Mouse (Mus musculus): ENCODE measurements around the gene Hspbap1. TPM values are rescaled to one million over a fixed set of nuclear protein-coding genes. Genes with fewer than 3 reads are reported as not detected.

The Hspbap1 gene
- polyA plus RNA-seq, 1 experiment from 2014 or later: 21.9 TPM

- H3K36me3 ChIP-seq: no peaks in the 10 kb centered on the region
These were observed 11.5 kb downstream of the Hspbap1 start for GRCm38 (mm10) chr16:35781651-35782050.

GRCm38 (mm10) chr16:35782451-35783206 is 12.5 kb downstream of the Hspbap1 start:
- no peaks in the 10 kb centered on the region for H3K27me3 ChIP-seq
- no peak overlapping the region for H3K4me2 ChIP-seq (replicated peaks)
- H3K27ac ChIP-seq: no peak overlapping the region
- H3K9me3 ChIP-seq: no peaks in the 10 kb centered on the region
- no peak overlapping the region for H3K4me3 ChIP-seq (replicated peaks)
- H3K9ac ChIP-seq (replicated peaks): no peak overlapping the region
- 0 out of 2 replicates have a peak, but pooled peaks cover 2% of the 10 kb centered on the region for H3K36me3 ChIP-seq
- 86% methylated on average over 13 of the region's 13 CpGs for WGBS
- H3K4me1 ChIP-seq (replicated peaks): peaks cover 9% of the 10 kb centered on the region
- no peak for ATAC-seq

More at GRCm38 (mm10) chr16:35781651-35782050, 11.5 kb downstream of the Hspbap1 start:
- H3K27ac ChIP-seq: no peak overlapping the region
- H3K27me3 ChIP-seq: no peaks in the 10 kb centered on the region
- no peaks in the 10 kb centered on the region for H3K4me1 ChIP-seq (replicated peaks)
- WGBS: 86% methylated on average over 5 of the region's 5 CpGs
- no peaks in the 10 kb centered on the region for H3K9me3 ChIP-seq
- H3K9ac ChIP-seq (replicated peaks): no peak overlapping the region
- no peak for ATAC-seq
- no peak overlapping the region for H3K4me2 ChIP-seq (replicated peaks)
- no peak overlapping the region for H3K4me3 ChIP-seq (replicated peaks)

- Histone ChIP-seq H3K4me2 (replicated peaks) (no peak overlapping the region), H3K27me3 (no peaks in the 10 kb centered on the region), H3K27ac (no peak overlapping the region), H3K9ac (replicated peaks) (no peak overlapping the region), H3K9me3 (no peaks in the 10 kb centered on the region), H3K4me1 (replicated peaks) (peaks cover 10% of the 10 kb centered on the region), H3K36me3 (peaks cover 4% of the 10 kb centered on the region; the same call in 1 of the 2 replicates), H3K4me3 (replicated peaks) (no peak overlapping the region)
- ATAC-seq: no peak
- WGBS: 86% methylated on average over 3 of the region's 3 CpGs
These were observed 13.0 kb downstream of the Hspbap1 start for GRCm38 (mm10) chr16:35783207-35783573.

- Histone ChIP-seq H3K4me1 (replicated peaks) (peaks cover 10% of the 10 kb centered on the region), H3K4me2 (replicated peaks) (no peak overlapping the region), H3K27ac (no peak overlapping the region), H3K4me3 (replicated peaks) (no peak overlapping the region), H3K9ac (replicated peaks) (no peak overlapping the region), H3K9me3 (no peaks in the 10 kb centered on the region), H3K36me3 (peaks cover 4% of the 10 kb centered on the region; the same call in 1 of the 2 replicates), H3K27me3 (no peaks in the 10 kb centered on the region)
- WGBS: 90% methylated on average over 7 of the region's 7 CpGs
- no peak for ATAC-seq
These were observed 14.1 kb downstream of the Hspbap1 start for GRCm38 (mm10) chr16:35784134-35784725.

- H3K36me3 ChIP-seq: peaks cover 15% of the 10 kb centered on the region
- ATAC-seq: peak; percentile 74; the same call in 1 of the 2 replicates
- H3K4me1 ChIP-seq (replicated peaks): peaks cover 10% of the 10 kb centered on the region
- no peak overlapping the region for H3K4me2 ChIP-seq (replicated peaks)
- no peaks in the 10 kb centered on the region for H3K9me3 ChIP-seq
- H3K27ac ChIP-seq: peak overlapping the region; percentile 20
- WGBS: 80% methylated on average over 6 of the region's 6 CpGs
- no peak overlapping the region for H3K4me3 ChIP-seq (replicated peaks)
- no peaks in the 10 kb centered on the region for H3K27me3 ChIP-seq
- H3K9ac ChIP-seq (replicated peaks): no peak overlapping the region
These were observed 17.0 kb downstream of the Hspbap1 start for GRCm38 (mm10) chr16:35787163-35787562.

- Histone ChIP-seq H3K4me3 (replicated peaks) (no peak overlapping the region), H3K27me3 (no peaks in the 10 kb centered on the region), H3K4me1 (replicated peaks) (peaks cover 10% of the 10 kb centered on the region), H3K9ac (replicated peaks) (no peak overlapping the region), H3K9me3 (no peaks in the 10 kb centered on the region), H3K4me2 (replicated peaks) (no peak overlapping the region), H3K27ac (no peak overlapping the region), H3K36me3 (peaks cover 15% of the 10 kb centered on the region)
- ATAC-seq: peak; percentile 75
- 49% methylated on average over 8 of the region's 8 CpGs for WGBS
These were observed 17.5 kb downstream of the Hspbap1 start for GRCm38 (mm10) chr16:35787568-35788189.

- H3K4me3 ChIP-seq (replicated peaks): no peak overlapping the region
- WGBS: 92% methylated on average over 6 of the region's 6 CpGs
- H3K4me2 ChIP-seq (replicated peaks): no peak overlapping the region
- no peaks in the 10 kb centered on the region for H3K9me3 ChIP-seq
- ATAC-seq: no peak
- H3K36me3 ChIP-seq: peaks cover 15% of the 10 kb centered on the region
- no peak overlapping the region for H3K9ac ChIP-seq (replicated peaks)
- no peaks in the 10 kb centered on the region for H3K27me3 ChIP-seq
- H3K27ac ChIP-seq: no peak overlapping the region
- H3K4me1 ChIP-seq (replicated peaks): peaks cover 10% of the 10 kb centered on the region
These were observed 18.2 kb downstream of the Hspbap1 start for GRCm38 (mm10) chr16:35788330-35788729.

GRCm38 (mm10) chr16:35791962-35792521 is 21.9 kb downstream of the Hspbap1 start:
- no peak overlapping the region for H3K4me2 ChIP-seq (replicated peaks)
- no peak for ATAC-seq
- H3K4me3 ChIP-seq (replicated peaks): no peak overlapping the region
- peaks cover 8% of the 10 kb centered on the region for H3K4me1 ChIP-seq (replicated peaks)
- H3K27me3 ChIP-seq: no peaks in the 10 kb centered on the region
- no peak overlapping the region for H3K9ac ChIP-seq (replicated peaks)
- peaks cover 15% of the 10 kb centered on the region for H3K36me3 ChIP-seq
- 66% methylated on average over 6 of the region's 6 CpGs for WGBS
- H3K9me3 ChIP-seq: no peaks in the 10 kb centered on the region
- H3K27ac ChIP-seq: no peak overlapping the region

GRCm38 (mm10) chr16:35802163-35802562 is 32.0 kb downstream of the Hspbap1 start:
- Histone ChIP-seq H3K4me3 (replicated peaks) (no peak overlapping the region), H3K36me3 (peaks cover 26% of the 10 kb centered on the region), H3K4me2 (replicated peaks) (no peak overlapping the region), H3K27ac (no peak overlapping the region), H3K9ac (replicated peaks) (no peak overlapping the region), H3K4me1 (replicated peaks) (no peaks in the 10 kb centered on the region), H3K27me3 (no peaks in the 10 kb centered on the region), H3K9me3 (peaks cover 13% of the 10 kb centered on the region)
- WGBS: 96% methylated on average over 7 of the region's 7 CpGs
- ATAC-seq: no peak

- peaks cover 20% of the 10 kb centered on the region for H3K36me3 ChIP-seq
- WGBS: 92% methylated on average over 4 of the region's 4 CpGs
- H3K4me1 ChIP-seq (replicated peaks): no peaks in the 10 kb centered on the region
- peaks cover 9% of the 10 kb centered on the region for H3K9me3 ChIP-seq
- H3K4me2 ChIP-seq (replicated peaks): no peak overlapping the region
- no peak for ATAC-seq
- H3K27ac ChIP-seq: no peak overlapping the region
- no peak overlapping the region for H3K4me3 ChIP-seq (replicated peaks)
- no peak overlapping the region for H3K9ac ChIP-seq (replicated peaks)
- H3K27me3 ChIP-seq: no peaks in the 10 kb centered on the region
These were observed 33.5 kb downstream of the Hspbap1 start for GRCm38 (mm10) chr16:35803723-35804122.

- Histone ChIP-seq H3K9ac (replicated peaks) (no peak overlapping the region), H3K27me3 (no peaks in the 10 kb centered on the region), H3K4me2 (replicated peaks) (no peak overlapping the region), H3K4me1 (replicated peaks) (no peaks in the 10 kb centered on the region), H3K27ac (0 out of 2 replicates have a peak overlapping the region, but pooled peaks have one; percentile 19), H3K9me3 (no peaks in the 10 kb centered on the region), H3K36me3 (peaks cover 6% of the 10 kb centered on the region; the same call in 1 of the 2 replicates), H3K4me3 (replicated peaks) (no peak overlapping the region)
- no peak for ATAC-seq
- WGBS: 75% methylated on average over 6 of the region's 6 CpGs
These were observed 36.9 kb downstream of the Hspbap1 start for GRCm38 (mm10) chr16:35806973-35807662.
